Mouse (Mus musculus) embryonic facial prominence, embryonic 12.5 days (tissue): Measurements from ENCODE around the gene Trim34b. TPM values are rescaled to one million over a fixed set of nuclear protein-coding genes. Genes with fewer than 3 reads are reported as not detected.
A peak's percentile ranks its signal among the peaks of the same experiment; 100 is the strongest.
"Not testable (repeated sequence)": the region's sequence is repeated elsewhere in the genome, so short reads cannot be mapped to it uniquely, and the experiment has no call there.

Experiments used
- ATAC-seq: fragments of 200-750 bp; cut with Nextera tagmentation; 2 replicates; pipeline ENCODE4 v1.8.0; 2017; ENCODE audit not compliant: insufficient number of reproducible peaks, insufficient read depth, low FRiP score, low TSS enrichment
- H3K27ac ChIP-seq: fragments of 300-500 bp; sonication (generic); 2 replicates; pipeline ENCODE4 v1.5.1; 2016; ENCODE audit warnings: mild to moderate bottlenecking
- H3K27me3 ChIP-seq: fragments of 300-500 bp; sonication (generic); 2 replicates; pipeline ENCODE4 v1.6.1; 2016; ENCODE audit warnings: mild to moderate bottlenecking, moderate library complexity
- H3K36me3 ChIP-seq: fragments of 300-500 bp; sonication (generic); 2 replicates; pipeline ENCODE4 v1.6.1; 2016; ENCODE audit warnings: mild to moderate bottlenecking
- H3K4me1 ChIP-seq: fragments of 300-500 bp; sonication (generic); 2 replicates; pipeline ENCODE4 v1.6.1; 2016
- H3K4me2 ChIP-seq: fragments of 300-500 bp; sonication (generic); replicated peaks from 2 replicates; pipeline ENCODE4 v1.6.1; 2016; ENCODE audit warnings: mild to moderate bottlenecking, moderate library complexity
- H3K4me3 ChIP-seq: fragments of 300-500 bp; sonication (generic); 2 replicates; pipeline ENCODE4 v1.5.1; 2016; ENCODE audit warnings: mild to moderate bottlenecking
- H3K9ac ChIP-seq: fragments of 300-500 bp; sonication (generic); 2 replicates; pipeline ENCODE4 v1.6.1; 2016; ENCODE audit warnings: mild to moderate bottlenecking, moderate library complexity
- H3K9me3 ChIP-seq: fragments of 300-500 bp; sonication (generic); 2 replicates; pipeline ENCODE4 v1.6.1; 2016; ENCODE audit warnings: mild to moderate bottlenecking, moderate library complexity
- WGBS: fragments of 180-500 bp; shearing (Covaris S2); methylation state at CpG from one replicate; pipeline ENCODE4 v1.1.7; 2016; 5-methylcytosine and 5-hydroxymethylcytosine counted together
- polyA plus RNA-seq: library from polyadenylated mRNA; unstranded; fragments of >200 nt; fragmentation: Nextera tagmentation; extraction: Ambion mirVana; gene quantifications from 2 replicates; pipeline ENCODE4 v1.2.1, GENCODE M21; 2016

Trim34b gene
- polyA plus RNA-seq: 0.22 TPM in 1 of 2 replicates, not detected in the other

DNA sequence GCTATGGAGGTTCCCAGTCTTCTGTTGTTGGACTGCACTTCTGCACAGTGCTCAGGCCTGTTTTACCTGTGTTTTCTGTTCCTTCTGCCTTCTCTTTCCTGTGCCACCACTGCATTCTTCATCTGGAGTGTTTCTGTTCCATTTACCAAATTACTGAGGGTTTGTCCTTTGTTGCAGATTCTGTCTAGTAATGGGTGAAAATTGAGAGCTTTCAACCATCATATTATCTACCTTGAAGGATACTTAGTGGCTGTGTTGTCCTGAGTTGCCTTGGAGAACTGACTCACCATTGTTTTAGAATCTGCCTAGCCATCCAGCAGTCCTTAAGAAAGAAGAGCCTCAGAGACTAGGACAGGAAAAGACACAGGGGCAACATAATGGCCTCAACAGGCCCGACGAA is at the start of gene Trim34b:
TSS of gene Trim34b (plus strand) at position 301 of the 400 bp plus-strand sequence.
- H3K4me3 ChIP-seq, H3K27ac ChIP-seq, H3K27me3 ChIP-seq, ATAC-seq, H3K36me3 ChIP-seq, H3K9me3 ChIP-seq, H3K4me1 ChIP-seq, H3K4me2 ChIP-seq, H3K9ac ChIP-seq: not testable (repeated sequence)
- WGBS: 80% methylated on average over 2 of the region's 2 CpGs

DNA sequence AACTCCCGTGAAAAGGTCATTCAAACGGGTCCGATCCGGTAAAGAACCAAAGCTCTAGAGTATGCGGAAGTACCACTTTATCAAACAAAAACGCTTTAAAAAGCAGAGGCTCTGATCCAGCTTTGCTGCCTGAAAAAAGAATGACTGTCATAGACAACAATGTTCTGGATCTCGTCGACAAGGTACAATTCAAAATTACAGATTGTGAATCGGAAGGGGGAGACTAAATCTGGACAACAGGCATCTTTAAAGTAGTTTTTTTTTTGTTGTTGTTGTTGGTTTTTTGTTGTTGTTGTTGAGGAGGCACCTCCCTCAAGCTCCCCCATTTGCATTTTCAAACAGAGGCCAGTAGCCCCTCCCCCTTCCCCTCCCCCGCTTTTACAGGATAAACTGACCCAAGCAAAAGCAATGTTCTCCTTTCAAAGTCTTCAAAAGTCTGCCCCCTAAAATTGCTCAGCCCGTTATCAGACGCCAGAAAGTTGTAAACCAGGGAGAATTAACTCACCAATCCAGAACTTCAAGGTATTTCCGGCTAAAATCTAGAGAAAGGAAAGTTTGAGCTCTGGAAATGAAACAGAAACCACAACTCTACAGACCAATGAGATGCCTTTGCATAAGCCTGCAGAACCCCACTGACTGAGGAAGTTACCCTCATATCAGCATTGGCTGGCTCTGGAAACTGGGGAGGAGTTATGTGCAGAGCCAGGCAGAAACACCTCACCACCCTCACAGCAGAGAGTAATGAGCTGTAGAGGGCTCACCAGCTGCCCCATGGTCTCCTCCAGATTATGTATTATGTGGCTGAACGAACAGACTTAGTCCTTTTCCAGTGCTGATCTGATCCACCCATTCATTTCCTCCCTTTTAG is 41.5 kb upstream of the Trim34b start, which contains the start of gene Trim5:
TSS of gene Trim5 (minus strand) at position 519 of the 868 bp plus-strand sequence.
- not testable (repeated sequence) for H3K4me3 ChIP-seq, H3K4me1 ChIP-seq, H3K9me3 ChIP-seq, ATAC-seq, H3K27ac ChIP-seq, H3K36me3 ChIP-seq, H3K9ac ChIP-seq, H3K27me3 ChIP-seq, H3K4me2 ChIP-seq
- WGBS: 43% methylated on average over 14 of the region's 14 CpGs

DNA sequence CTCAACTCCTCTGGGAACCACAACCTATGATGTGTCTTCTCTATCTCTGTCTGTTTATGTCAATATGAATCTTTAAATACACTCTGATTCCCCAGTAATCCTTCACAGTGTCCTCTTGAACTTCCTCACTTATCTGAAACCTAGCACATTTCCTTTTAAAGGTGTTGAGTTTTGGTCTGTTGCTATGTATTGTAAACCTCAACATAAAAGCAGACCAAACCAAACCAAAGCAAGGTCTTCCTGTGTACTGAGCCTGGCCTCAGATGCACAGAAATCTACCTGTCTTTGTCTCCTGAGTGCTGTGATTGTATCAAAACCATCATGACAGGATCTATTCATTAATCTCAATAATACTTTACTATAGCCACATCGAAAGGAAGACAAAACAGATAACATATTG is 38.6 kb upstream of the Trim34b start:
- no peaks in the 10 kb centered on the region for H3K9me3 ChIP-seq
- no peak overlapping the region for H3K9ac ChIP-seq
- ATAC-seq: no peak
- no peak overlapping the region for H3K4me3 ChIP-seq
- 95% methylated on average over 1 of the region's 1 CpGs for WGBS
- H3K4me1 ChIP-seq: no peaks in the 10 kb centered on the region
- no peaks in the 10 kb centered on the region for H3K27me3 ChIP-seq
- H3K36me3 ChIP-seq: no peaks in the 10 kb centered on the region
- no peak overlapping the region for H3K27ac ChIP-seq
- H3K4me2 ChIP-seq: no peak overlapping the region

DNA sequence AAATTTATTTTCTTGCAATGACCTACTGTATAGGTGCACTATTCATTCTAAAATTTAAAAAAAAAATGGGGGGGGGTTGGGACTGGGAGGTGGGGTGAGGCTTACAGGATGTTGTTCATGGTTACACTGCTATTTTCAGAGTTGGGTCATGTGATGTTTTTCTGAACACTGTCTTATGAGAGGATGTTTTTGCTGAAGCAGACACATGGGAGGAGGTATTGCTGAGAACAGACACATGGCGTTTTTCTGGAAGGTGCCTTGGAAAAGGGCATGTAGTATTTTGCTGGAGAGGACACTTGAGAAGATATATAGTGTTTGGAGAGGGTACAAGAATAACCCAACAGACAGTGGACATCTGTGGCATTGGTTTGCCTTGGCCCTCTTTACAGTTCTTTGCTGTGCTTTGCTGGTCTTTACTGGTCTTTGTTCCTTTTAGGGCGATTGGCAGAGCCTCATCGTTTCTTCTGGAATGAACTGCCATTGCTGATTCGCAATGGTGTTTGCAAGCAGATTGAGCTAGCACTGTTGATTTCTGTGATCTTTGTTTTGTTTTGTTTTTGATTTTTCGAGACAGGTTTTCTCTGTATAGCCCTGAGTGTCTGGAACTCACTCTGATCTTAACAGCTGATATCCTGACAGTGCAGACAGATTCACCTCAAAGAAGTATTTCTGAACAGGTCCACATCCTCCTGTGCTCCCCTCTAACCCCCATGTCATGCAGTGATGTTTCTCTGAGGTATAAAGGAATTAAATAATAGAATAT is 37.5 kb upstream of the Trim34b start:
- H3K27me3 ChIP-seq: no peaks in the 10 kb centered on the region
- WGBS: 86% methylated on average over 5 of the region's 5 CpGs

DNA sequence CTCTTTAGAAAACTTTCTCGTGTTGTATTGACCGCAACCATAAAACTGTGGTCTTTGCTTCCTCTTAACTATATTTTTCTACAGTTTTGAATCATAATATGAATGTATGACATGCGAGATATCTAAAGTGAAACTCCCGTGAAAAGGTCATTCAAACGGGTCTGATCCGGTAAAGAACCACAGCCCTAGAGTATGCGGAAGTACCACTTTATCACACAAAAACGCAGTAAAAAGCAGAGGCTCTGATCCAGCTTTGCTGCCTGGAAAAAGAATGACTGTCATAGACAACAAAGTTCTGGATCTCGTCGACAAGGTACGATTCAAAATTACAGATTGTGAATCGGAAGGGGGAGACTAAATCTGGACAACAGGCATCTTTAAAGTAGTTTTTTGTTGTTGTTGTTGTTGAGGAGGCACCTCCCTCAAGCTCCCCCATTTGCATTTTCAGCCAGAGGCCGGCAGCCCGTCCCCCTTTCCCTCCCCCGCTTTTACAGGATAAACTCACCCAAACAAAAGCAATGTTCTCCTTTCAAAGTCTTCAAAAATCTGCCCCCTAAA is 14.4 kb upstream of the Trim34b start:
- Histone ChIP-seq H3K4me3 (peak overlapping the region; percentile 22), H3K9ac (no peak overlapping the region), H3K4me2 (peak overlapping the region; percentile 42), H3K27me3 (no peaks in the 10 kb centered on the region), H3K36me3 (no peaks in the 10 kb centered on the region), H3K4me1 (no peaks in the 10 kb centered on the region), H3K9me3 (no peaks in the 10 kb centered on the region), H3K27ac (no peak overlapping the region)
- 15% methylated on average over 15 of the region's 15 CpGs for WGBS
- ATAC-seq: no peak

More for the DNA sequence above, 37.5 kb upstream of the Trim34b start:
- H3K27ac ChIP-seq: no peak overlapping the region
- ATAC-seq: no peak
- no peaks in the 10 kb centered on the region for H3K9me3 ChIP-seq
- H3K36me3 ChIP-seq: no peaks in the 10 kb centered on the region
- H3K4me3 ChIP-seq: no peak overlapping the region
- H3K4me2 ChIP-seq: no peak overlapping the region
- H3K4me1 ChIP-seq: no peaks in the 10 kb centered on the region
- no peak overlapping the region for H3K9ac ChIP-seq

DNA sequence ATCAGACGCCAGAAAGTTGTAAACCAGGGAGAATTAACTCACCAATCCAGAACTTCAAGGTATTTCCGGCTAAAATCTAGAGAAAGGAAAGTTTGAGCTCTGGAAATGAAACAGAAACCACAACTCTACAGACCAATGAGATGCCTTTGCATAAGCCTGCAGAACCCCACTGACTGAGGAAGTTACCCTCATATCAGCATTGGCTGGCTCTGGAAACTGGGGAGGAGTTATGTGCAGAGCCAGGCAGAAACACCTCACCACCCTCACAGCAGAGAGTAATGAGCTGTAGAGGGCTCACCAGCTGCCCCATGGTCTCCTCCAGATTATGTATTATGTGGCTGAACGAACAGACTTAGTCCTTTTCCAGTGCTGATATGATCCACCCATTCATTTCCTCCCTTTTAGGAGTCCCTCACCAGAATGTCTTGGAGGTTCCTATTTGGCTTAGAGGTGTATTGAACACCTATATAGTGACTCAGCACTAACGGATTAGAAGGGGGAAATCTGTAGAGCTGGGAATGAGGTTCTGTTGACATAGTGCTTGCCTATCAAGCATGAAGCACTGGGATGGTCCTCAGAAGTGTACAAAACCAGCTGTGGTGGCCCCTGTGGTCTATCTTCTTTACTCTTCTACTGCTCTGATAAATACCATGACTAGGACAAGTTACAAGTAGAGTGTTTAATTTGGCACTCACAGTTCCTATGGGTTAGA is 13.7 kb upstream of the Trim34b start, which contains the start of gene Trim12a:
TSS of gene Trim12a (minus strand) at position 98 of the 712 bp plus-strand sequence.
- H3K4me2 ChIP-seq: peak within 1 kb of the TSS; percentile 42
- not testable (repeated sequence) for ATAC-seq, H3K9ac ChIP-seq, H3K27me3 ChIP-seq, H3K9me3 ChIP-seq, H3K4me1 ChIP-seq, H3K36me3 ChIP-seq, H3K27ac ChIP-seq
- peak within 1 kb of the TSS; percentile 22 for H3K4me3 ChIP-seq
- WGBS: 30% methylated on average over 4 of the region's 4 CpGs

DNA sequence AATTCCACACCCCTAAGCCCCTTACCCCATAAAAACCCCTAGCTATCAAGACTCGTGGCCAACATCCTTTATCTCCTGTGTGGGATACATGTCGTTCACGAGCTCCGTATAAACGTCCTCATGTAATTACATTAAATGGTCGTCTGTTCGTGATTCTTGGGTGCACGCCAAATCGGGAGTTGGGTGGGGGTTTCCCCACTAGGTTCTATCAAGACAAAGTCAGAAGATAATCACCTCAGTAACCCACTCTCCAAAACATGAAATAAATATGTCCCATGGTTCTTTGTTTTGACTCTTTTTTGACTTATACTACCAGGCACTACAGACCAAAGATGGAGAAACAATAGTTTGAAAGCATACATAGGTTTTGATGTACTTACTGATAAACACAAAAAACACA is 7.2 kb upstream of the Trim34b start:
- Histone ChIP-seq H3K27me3 (no peaks in the 10 kb centered on the region), H3K4me3 (no peak overlapping the region), H3K27ac (no peak overlapping the region), H3K36me3 (no peaks in the 10 kb centered on the region), H3K4me2 (no peak overlapping the region), H3K4me1 (no peaks in the 10 kb centered on the region), H3K9me3 (no peaks in the 10 kb centered on the region), H3K9ac (no peak overlapping the region)
- ATAC-seq: no peak
- WGBS: 83% methylated on average over 9 of the region's 9 CpGs

DNA sequence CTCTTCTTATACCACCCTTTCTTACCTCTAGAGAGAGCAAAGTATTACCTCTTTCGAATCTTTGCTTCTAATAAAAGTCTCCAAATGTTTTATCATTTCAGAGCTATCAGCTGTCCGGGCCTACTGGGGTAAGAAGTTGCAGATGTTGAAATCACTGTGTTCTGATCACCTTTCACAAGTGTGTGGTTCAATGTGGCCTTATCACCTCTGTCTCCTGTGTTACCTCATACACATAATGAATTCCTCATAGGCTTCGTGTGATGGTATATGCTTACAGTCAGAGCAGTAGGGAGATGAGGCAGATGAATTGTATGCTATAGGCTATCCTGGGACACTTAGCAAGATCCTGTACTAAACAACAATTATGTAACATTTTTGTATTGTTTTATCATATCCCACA is 6.3 kb downstream of the Trim34b start:
- not testable (repeated sequence) for H3K27ac ChIP-seq, H3K4me1 ChIP-seq, H3K4me2 ChIP-seq, H3K9me3 ChIP-seq, ATAC-seq, H3K4me3 ChIP-seq, H3K9ac ChIP-seq, H3K27me3 ChIP-seq, H3K36me3 ChIP-seq
- WGBS: 86% methylated on average over 3 of the region's 3 CpGs

DNA sequence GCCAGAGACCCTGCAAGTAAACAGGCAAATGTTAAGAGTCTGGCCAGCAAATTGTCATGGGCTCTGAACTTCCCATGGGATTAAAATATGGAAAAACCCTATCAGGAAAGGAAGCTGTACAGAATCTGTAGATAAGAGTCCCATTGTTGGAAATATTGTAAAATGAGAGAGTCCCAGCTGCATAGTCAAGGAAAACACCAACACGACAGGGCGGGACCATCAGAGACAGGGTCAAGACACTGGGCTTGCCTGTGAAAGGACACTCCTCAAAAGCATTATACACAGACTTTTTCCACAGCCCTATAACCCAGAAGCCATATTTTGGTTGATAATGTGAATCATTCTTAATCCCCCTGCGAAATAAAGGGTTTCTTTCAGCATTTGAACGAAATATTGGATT is 11.5 kb downstream of the Trim34b start:
- not testable (repeated sequence) for H3K27me3 ChIP-seq, H3K36me3 ChIP-seq, ATAC-seq, H3K4me1 ChIP-seq, H3K9ac ChIP-seq, H3K27ac ChIP-seq, H3K9me3 ChIP-seq, H3K4me2 ChIP-seq, H3K4me3 ChIP-seq
- 79% methylated on average over 2 of the region's 4 CpGs for WGBS

DNA sequence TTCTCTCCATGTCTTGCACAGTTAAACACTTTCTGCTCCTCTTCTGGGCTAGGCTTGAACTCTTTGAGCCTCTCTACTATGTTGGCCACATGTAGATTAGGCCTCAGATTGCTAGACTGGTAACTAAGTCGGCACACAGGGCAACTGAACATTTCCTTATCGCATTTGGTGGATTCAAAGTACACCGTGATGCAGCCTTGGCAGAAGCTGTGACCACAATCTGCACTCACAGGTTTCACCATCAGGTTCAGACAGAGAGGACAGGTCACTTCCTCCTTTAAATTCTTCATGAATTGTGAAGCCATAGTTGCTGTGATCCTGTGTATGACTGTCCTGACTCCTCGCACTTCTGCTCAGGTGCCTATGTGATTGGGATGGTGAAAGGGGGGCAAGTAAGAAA is 18.8 kb downstream of the Trim34b start:
- WGBS: 83% methylated on average over 4 of the region's 4 CpGs
- H3K36me3 ChIP-seq, H3K4me1 ChIP-seq, H3K9me3 ChIP-seq, H3K4me3 ChIP-seq, H3K27ac ChIP-seq, H3K27me3 ChIP-seq, H3K4me2 ChIP-seq, ATAC-seq, H3K9ac ChIP-seq: not testable (repeated sequence)
